Mouse (Mus musculus) CD4-positive helper T cell, adult 2 months (primary cell): Measurements from ENCODE around the gene Epb41l5.

Experiments used
- DNase-seq: peaks from one replicate; pipeline ENCODE4 v3.0.0-alpha.2; 2012; ENCODE audit warnings: low read depth, missing footprints, low spot score

Epb41l5 gene

GRCm38 (mm10) chr1:119502729-119503128 lies 146.1 kb downstream of the Epb41l5 start:
- DNase-seq = no peak

- DNase-seq = no peak
Observed at GRCm38 (mm10) chr1:119501881-119502280, 146.9 kb downstream of the Epb41l5 start.

GRCm38 (mm10) chr1:119499456-119499855 lies 149.3 kb downstream of the Epb41l5 start:
- no peak for DNase-seq

- no peak for DNase-seq
Observed at GRCm38 (mm10) chr1:119498536-119499231, 150.1 kb downstream of the Epb41l5 start.

GRCm38 (mm10) chr1:119497346-119498004 lies 151.3 kb downstream of the Epb41l5 start:
- no peak for DNase-seq

GRCm38 (mm10) chr1:119495396-119495775 lies 153.4 kb downstream of the Epb41l5 start:
- no peak for DNase-seq
